Mouse (Mus musculus): ENCODE measurements around the gene Col26a1. TPM values are rescaled to one million over a fixed set of nuclear protein-coding genes. Genes with fewer than 3 reads are reported as not detected.
A peak's percentile ranks its signal among the peaks of the same experiment; 100 is the strongest.

Col26a1 gene
- polyA plus RNA-seq, 1 experiment from 2014 or later: 62.5 TPM

GRCm38 (mm10) chr5:136696516-136696915 lies 186.5 kb downstream of the Col26a1 start:
- Histone ChIP-seq H3K4me3 (replicated peaks) (no peak overlapping the region), H3K27me3 (no peaks in the 10 kb centered on the region), H3K36me3 (no peaks in the 10 kb centered on the region), H3K9ac (no peak overlapping the region), H3K4me1 (peaks cover 14% of the 10 kb centered on the region; the same call in 1 of the 2 replicates), H3K4me2 (no peak overlapping the region), H3K9me3 (replicated peaks) (no peaks in the 10 kb centered on the region), H3K27ac (no peak overlapping the region)
- peak; percentile 33; the same call in 1 of the 2 replicates for ATAC-seq (replicated peaks; ENCODE audit: low FRiP score)
- 47% methylated on average over 5 of the region's 5 CpGs for WGBS

GRCm38 (mm10) chr5:136694976-136695375 lies 188.0 kb downstream of the Col26a1 start:
- WGBS: 42% methylated on average over 6 of the region's 6 CpGs

GRCm38 (mm10) chr5:136693418-136693817 lies 189.6 kb downstream of the Col26a1 start:
- Histone ChIP-seq H3K27me3 (no peaks in the 10 kb centered on the region), H3K9me3 (replicated peaks) (no peaks in the 10 kb centered on the region), H3K4me2 (no peak overlapping the region), H3K9ac (no peak overlapping the region), H3K4me1 (peaks cover 14% of the 10 kb centered on the region; the same call in 1 of the 2 replicates), H3K36me3 (no peaks in the 10 kb centered on the region), H3K4me3 (replicated peaks) (no peak overlapping the region), H3K27ac (no peak overlapping the region)
- ATAC-seq (replicated peaks; ENCODE audit: low FRiP score): no peak
- WGBS: 60% methylated on average over 7 of the region's 7 CpGs

More at GRCm38 (mm10) chr5:136694976-136695375, 188.0 kb downstream of the Col26a1 start:
- Histone ChIP-seq H3K9ac (no peak overlapping the region), H3K4me2 (no peak overlapping the region), H3K36me3 (no peaks in the 10 kb centered on the region), H3K27ac (no peak overlapping the region), H3K4me3 (replicated peaks) (no peak overlapping the region), H3K4me1 (peaks cover 14% of the 10 kb centered on the region; the same call in 1 of the 2 replicates), H3K27me3 (no peaks in the 10 kb centered on the region), H3K9me3 (replicated peaks) (no peaks in the 10 kb centered on the region)
- no peak for ATAC-seq (replicated peaks; ENCODE audit: low FRiP score)

- WGBS: 89% methylated on average over 4 of the region's 4 CpGs
- Histone ChIP-seq H3K9ac (no peak within 1 kb of the TSS), H3K4me3 (replicated peaks) (no peak within 1 kb of the TSS), H3K9me3 (replicated peaks) (no peaks in the 10 kb centered on the region), H3K4me2 (no peak within 1 kb of the TSS), H3K27me3 (no peaks in the 10 kb centered on the region), H3K36me3 (no peaks in the 10 kb centered on the region), H3K27ac (no peak within 1 kb of the TSS), H3K4me1 (peaks cover 14% of the 10 kb centered on the region; the same call in 1 of the 2 replicates)
- ATAC-seq (replicated peaks; ENCODE audit: low FRiP score): no peak
Observed at GRCm38 (mm10) chr5:136692784-136693183, 190.2 kb downstream of the Col26a1 start, which contains the start of gene Myl10. Gene Myl10, plus strand, starts transcription at chr5:136693146.

Other genes with a start within 250 kb of the Col26a1 start
- not detected in 2 replicates for gene Myl10, start 190.1 kb downstream of the Col26a1 start, polyA plus RNA-seq (2015; fragmentation: Nextera tagmentation; extraction: Ambion mirVana)
- gene Ift22, start 24.9 kb upstream of the Col26a1 start, polyA plus RNA-seq (2015; fragmentation: Nextera tagmentation; extraction: Ambion mirVana): 74.0 and 78.8 TPM in 2 replicates
- gene Fis1, start 70.1 kb upstream of the Col26a1 start, polyA plus RNA-seq (2015; fragmentation: Nextera tagmentation; extraction: Ambion mirVana): 284 and 294 TPM in 2 replicates
- gene Cldn15, start 83.4 kb upstream of the Col26a1 start, polyA plus RNA-seq (2015; fragmentation: Nextera tagmentation; extraction: Ambion mirVana): 3.0 and 4.1 TPM in 2 replicates
- gene Plod3, start 103.8 kb upstream of the Col26a1 start, polyA plus RNA-seq (2015; fragmentation: Nextera tagmentation; extraction: Ambion mirVana): 42.9 and 52.5 TPM in 2 replicates
- 86.4 and 102 TPM in 2 replicates for gene Znhit1, start 104.8 kb upstream of the Col26a1 start, polyA plus RNA-seq (2015; fragmentation: Nextera tagmentation; extraction: Ambion mirVana)
- 0.10 and 0.55 TPM in 2 replicates for gene Vgf, start 143.2 kb upstream of the Col26a1 start, polyA plus RNA-seq (2015; fragmentation: Nextera tagmentation; extraction: Ambion mirVana)
- 181 and 194 TPM in 2 replicates for gene Ap1s1, start 162.9 kb upstream of the Col26a1 start, polyA plus RNA-seq (2015; fragmentation: Nextera tagmentation; extraction: Ambion mirVana)
- gene Serpine1, start 189.1 kb upstream of the Col26a1 start, polyA plus RNA-seq (2015; fragmentation: Nextera tagmentation; extraction: Ambion mirVana): 0.45 and 0.48 TPM in 2 replicates
- 7.9 and 9.0 TPM in 2 replicates for gene Trim56, start 233.0 kb upstream of the Col26a1 start, polyA plus RNA-seq (2015; fragmentation: Nextera tagmentation; extraction: Ambion mirVana)

All from kidney, embryonic 15.5 days (tissue).